Mouse (Mus musculus) Muller cell, postnatal 12 days (primary cell): ENCODE data around the gene Serpina3i.
"Not testable (repeated sequence)": the region's sequence is repeated elsewhere in the genome, so short reads cannot be mapped to it uniquely, and the experiment has no call there.

Source experiments
- DNase-seq: peaks from one replicate; pipeline ENCODE4 v3.0.0-alpha.2; 2015; ENCODE audit errors: inconsistent ontology term

Gene Serpina3i

DNA sequence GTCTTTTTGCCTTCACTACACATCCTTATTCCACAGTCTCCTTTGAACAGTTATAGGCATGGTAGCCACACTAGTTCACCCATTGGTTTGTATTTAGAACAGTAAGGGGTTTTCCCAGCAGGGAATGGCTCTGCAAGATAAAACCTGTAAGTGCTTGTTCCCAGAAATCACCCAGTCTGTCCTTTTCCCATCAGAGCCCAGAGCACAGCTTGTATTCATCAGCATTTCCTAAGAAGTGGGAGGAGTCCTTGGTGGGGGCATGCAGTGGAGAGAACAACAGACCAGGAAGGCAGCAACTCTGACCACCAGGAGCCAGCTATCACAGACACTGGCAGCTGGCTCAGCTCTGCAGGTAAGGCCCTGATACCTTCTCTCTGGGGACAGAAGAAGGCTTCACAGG lies at the start of gene Serpina3i:
TSS of gene Serpina3i (plus strand) at position 260 of the 400 bp plus-strand sequence.
- DNase-seq, result no peak

DNA sequence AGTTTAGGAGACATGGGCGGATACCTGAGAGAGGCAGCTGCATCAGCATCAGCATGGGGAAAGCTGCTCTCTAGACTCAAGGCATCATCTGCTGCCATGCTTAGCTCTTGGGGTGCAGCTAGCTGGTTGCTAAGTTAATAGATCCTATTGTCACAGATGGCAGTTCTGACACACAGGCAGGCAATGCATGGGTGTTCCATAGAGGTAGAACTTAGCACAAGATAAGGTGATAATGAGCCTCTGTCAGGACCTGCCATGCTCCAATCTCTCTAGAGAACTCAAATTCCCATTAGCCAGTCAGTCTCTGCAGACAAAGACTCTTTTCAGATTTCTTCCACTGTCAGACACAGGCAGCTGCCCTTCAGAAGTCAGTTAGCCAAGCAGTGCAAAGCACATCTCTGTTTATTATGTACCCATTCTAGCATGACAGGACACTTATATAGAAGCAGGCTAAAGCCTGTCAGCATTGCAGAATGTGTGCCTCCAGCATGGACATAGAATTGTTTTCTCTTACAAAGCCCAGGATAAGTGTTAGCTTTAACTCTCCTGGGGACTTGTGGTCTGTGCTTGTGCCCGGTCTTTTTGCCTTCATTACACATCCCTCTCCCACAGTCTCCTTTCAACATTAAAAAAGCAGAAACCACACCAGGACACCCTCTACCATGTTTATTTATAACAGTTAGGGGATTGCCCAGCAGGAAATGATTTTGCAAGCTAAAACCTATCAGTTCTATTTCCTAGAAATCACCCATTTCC lies 49.1 kb upstream of the Serpina3i start:
- no peak for DNase-seq

DNA sequence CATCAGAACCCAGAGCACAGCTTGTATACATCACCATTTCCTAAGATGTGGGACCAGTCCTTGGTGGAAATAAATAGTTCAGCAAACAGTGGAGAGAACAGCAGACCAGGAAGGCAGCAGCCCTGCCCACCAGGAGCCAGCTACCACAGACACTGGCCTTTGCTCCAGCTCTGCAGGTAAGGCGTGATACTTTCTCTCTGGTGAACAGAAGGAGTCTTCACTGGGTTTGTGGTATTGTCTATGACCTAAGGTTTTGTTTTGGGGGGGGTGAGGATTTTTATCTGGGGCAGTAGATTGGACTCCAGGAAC lies 48.5 kb upstream of the Serpina3i start, which contains the start of gene Serpina3f:
TSS of gene Serpina3f (plus strand) at position 100 of the 309 bp plus-strand sequence.
- no peak for DNase-seq

DNA sequence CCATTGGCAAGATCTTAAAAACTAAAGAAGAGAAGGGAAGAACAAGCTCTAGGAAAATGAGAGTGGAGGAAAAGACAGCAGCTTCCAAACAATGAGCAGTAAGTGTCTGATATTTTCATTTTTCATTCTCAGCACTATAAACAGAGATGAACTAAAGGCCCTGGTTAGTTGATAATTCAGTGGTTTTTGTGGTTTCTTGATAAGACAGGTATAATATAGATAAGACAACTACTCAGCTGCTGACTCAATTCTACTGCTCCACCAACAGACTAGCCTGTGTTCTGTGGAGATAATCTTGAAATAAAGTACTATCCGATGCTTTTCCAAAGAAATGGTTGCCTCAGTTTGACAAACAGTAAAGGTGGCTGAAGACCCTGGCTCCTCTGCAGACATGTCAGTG lies 47.7 kb upstream of the Serpina3i start:
- no peak for DNase-seq

DNA sequence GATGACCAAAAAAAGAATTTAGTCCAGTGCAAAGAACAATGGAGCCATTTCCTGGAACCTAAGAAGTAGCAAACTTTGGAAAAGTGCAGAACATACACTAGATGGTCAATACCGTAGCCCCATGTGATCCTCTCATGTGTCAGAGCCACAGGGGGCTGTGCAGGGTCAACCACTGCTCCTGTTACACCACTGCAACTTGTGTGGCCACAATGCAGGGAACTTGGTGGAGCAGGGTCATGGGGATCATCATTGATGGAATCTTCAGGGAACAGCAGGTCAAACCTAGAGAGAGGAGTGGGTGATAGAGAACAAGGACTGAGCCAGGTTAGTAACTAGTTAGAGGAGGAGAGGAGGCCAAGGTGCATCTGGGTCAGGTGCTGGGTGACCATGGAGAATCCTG lies 41.3 kb upstream of the Serpina3i start:
- DNase-seq, result no peak

DNA sequence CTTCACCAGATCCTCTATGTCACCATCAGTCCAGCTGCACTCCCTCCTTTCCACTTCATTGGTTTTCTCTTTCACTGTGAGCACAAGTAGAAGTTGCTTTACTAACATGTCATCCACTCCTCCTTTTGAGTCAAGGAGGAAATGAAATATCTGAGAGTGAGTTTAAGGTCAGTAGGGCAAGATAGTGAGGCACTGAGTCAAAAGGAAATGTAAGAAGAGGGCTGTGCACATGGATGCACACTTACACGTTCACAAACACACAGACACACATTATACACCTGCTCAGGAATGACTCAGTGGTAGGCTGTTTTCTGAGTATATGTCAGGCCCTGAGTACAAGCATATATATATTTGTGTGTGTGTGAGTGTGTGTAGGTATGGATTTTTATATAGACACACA lies 39.2 kb upstream of the Serpina3i start:
- DNase-seq, result no peak

DNA sequence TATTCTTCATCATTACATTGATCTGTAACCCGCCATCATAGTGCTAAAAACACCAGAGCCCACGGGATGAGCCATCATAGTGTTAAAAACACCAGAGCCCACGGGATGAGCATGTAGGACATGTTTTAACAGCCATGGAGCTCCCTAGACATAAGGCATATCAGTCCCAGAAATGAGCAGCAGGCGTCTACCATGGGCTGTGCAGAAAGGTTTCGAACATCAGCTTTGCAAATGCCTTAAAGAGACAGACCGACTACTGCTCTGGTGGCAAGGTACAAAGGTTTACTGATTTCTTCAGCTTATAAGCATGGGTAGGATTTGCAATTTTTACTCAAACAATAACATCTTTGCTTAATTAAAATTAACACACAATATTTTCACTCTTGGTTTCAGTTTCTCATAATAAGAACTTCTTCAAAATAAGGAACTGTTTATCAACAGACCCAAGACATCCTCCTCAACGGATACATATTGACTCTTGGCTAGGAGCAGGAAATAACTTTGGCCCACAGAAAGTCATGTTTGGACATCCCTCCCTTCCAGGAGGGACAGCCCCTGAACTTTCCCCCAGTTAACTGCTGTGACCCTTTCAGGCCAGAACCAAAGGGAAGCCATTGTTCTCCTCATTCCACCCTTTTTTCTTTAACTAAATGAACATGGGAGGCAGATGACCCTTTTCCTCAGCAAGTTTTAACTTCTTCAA lies 38.2 kb upstream of the Serpina3i start:
- DNase-seq, result no peak

DNA sequence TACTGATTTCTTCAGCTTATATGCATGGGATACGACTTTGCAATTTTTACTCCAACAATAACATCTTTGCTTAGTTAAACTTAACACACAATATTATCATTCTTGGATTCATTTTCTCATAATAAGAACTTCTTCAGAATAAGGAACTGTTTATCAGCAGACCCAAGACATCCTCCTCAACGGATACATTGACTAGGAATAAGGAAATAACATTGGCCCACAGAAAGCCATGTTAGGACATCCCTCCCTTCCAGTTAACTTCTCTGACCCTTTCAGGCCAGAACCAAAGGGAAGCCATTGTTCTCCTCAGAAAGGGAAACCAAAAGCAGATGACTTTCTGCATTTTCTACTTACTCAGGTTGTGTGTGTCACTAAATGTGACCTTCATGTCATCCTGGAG lies 32.2 kb upstream of the Serpina3i start:
- DNase-seq, result no peak

DNA sequence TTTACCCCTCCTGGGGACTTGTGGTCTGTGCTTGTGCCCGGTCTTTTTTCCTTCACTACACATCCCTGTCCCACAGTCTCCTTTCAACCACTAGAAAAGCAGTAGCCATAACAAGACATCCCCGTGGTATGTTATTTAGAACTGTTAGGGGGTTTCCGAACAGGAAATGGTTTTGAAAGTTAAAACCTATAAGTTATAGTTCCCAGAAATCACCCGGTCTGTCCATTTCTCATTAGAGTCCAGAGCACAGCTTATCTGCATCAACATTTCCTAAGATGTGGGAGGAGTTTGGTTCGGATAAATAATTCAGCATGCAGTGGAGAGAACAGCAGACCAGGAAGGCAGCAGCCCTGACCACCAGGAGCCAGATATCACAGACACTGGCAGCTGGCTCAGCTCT lies 27.0 kb upstream of the Serpina3i start, which contains the start of gene Serpina3g:
TSS of gene Serpina3g (plus strand) at position 331 of the 400 bp plus-strand sequence.
- DNase-seq, result no peak

DNA sequence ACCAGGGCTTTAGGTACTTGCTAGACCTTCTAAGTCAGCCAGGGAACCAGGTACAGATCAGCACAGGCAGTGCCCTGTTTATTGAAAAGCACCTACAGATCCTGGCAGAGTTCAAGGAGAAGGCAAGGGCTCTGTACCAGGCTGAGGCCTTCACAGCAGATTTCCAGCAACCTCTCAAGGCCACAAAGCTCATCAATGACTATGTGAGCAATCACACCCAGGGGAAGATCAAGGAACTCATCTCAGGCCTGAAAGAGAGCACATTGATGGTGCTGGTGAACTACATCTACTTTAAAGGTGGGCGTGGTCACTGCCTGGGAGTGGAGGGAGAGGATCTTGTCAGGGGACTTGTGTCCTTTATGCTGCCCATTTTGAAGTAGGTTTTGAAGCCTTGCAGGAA lies 24.9 kb upstream of the Serpina3i start:
- DNase-seq, result not testable (repeated sequence)

DNA sequence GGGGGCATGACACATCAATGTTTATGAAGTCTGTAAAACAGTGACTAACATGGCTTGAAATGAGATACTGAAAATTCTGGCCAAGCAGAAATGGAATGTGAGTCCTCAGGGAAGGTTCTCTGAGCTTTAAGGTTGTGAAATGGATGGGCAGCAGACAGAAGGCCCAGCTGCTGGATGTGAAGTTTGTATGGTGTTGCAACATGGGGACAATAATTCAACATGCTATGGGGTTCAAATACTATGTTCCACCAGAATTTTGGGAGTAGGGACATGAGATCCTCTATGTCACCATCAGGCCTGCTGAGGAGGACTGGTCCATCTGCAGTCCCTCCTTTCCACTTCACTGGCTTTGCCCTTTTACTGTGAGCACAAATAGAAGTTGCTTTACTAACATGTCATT lies 19.6 kb upstream of the Serpina3i start:
- no peak for DNase-seq

DNA sequence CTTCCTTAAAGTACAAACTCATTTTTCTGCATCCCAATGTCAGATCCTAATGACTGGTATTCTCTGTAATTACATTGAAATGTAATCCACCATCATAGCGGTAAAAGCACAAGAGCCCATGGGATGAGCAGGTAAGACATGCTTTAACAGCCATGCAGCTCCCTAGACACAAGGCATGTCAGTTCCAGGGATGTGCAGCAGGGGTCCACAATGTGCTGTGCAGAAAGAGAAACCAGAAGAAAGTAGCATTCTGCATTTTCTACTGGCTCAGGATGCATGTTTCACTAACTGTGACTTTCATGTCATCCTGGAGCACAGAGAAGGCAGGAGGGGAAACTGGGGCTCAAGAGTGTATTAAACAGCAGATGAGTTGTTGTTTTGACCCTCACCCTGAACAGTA lies 17.8 kb upstream of the Serpina3i start:
- DNase-seq, result no peak

DNA sequence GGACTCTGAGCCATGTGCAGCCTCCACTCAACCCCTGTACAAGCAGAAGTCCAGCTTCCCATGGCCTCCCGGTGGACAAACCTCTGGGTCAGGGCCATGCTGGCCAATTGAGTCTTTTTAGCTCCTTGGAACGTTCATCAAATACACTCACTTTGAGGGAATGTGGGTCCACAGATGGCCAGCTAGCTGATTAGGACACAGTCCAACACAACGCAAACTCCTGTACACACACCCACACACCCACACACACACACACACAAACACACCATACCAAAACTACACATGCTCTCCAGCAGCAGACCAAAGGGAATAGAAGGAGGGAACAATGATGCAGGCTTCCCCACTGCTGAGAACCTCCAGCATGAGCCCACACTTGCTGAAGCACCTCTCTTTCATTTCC lies 17.3 kb upstream of the Serpina3i start:
- peak; percentile 67 for DNase-seq

DNA sequence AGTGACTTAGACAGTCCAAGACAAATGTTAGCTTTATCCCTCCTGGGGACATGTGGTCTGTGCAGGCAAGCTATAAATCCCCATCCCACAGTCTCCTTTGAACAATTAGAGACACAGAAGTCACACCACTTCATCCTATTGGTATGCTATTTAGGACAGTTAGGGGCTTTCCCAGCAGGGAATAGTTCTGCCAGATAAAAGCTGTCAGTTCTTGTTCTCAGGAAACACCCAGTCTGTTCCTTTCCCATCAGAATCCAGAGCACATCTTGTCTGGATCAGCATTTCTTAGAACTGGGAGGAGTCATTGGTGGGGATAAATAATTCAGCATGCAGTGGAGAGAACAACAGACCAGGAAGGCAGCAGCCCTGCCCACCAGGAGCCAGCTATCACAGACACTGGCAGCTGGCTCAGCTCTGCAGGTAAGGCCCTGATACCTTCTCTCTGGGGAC lies 15.3 kb upstream of the Serpina3i start:
- DNase-seq, result peak; percentile 84

DNA sequence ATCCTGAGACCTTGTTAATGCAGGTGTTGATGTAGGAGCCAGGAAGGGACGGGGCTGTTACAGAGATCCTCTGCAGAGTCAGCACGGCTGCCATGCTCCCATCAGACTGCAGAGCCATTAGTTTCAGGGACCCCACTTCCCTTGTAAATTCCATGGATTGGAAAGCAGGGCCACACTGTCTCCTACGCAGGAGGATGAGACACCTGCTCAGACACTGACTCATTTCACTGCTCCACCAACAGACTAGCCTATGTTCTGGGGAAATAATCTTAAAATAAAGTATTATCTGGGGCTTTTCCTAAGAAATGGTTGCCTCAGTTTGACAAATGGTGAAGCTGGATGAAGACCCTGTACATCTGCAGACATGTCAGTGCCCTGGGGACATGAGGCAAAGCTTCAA lies 14.7 kb upstream of the Serpina3i start:
- no peak for DNase-seq

DNA sequence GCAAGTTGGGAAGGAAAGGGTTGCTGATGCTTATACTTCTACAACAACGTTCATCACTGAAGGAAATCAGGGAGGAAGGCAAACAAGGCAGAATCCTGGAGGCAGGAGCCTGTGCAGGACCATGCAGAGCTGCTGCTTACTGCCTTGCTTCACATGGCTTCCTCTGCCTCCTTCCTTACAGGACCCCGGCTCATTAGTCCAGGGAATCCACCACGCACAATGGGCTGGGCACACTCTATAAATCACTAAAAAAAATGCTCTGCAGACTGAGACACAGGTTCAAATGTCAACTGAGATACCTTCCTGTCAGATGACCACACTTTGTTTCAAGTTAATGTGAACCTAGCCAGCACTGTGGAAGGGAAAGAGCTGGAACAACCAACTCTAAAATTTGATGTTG lies 1.9 kb upstream of the Serpina3i start:
- DNase-seq, result no peak

DNA sequence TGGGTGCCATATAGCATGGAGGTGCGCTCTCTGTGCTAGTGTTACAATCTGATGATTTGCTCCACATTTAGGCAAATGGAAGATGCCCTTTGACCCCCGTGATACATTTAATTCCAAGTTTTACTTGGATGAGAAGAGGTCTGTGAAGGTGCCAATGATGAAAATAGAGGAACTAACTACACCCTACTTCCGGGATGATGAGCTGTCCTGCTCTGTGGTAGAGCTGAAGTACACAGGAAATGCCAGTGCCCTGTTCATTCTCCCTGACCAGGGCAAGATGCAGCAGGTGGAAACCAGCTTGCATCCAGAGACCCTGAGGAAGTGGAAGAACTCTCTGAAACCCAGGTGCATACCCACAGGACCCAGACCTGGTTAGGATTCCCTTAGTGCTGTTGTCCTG lies 3.5 kb downstream of the Serpina3i start:
- no peak for DNase-seq

DNA sequence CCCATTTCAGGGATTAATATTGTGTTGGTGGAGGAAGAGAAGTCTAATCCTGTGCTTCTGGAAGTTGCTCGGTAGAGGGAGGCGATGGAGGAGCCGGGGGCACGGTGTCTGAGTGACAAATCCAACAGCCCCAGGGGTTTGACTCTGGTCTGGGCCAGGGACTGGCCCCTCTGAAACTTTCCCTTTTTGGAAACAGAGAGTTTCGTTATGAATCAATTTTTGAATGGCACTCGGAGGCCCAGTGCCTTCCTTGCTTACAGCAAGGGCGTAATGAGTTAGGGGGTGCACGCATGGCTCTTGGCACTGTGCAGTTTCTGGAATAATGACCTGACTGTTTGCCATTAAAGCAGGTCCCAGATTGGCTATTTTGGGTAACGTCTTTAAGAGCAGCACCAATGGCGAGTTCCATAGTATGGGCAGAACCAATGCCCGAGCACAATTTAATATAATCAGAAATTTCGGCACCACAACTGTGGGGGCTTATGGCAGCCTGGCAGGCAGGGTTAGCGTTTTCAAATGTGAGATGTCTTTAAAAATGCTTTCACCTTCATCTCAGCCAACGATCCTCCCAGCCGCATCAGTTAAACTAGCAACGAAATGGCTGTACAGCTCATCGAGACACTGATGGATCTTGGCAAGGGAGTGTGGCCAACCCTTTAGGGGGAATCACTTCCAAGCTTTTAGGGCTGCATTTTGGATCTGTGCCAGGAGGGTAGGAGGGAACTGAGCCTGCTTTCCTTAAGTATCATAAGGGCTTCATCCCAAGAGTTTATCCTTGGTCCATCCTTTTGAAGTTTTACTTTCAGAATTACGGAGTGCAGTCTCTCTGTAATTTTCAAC lies 15.5 kb downstream of the Serpina3i start:
- DNase-seq, result no peak

DNA sequence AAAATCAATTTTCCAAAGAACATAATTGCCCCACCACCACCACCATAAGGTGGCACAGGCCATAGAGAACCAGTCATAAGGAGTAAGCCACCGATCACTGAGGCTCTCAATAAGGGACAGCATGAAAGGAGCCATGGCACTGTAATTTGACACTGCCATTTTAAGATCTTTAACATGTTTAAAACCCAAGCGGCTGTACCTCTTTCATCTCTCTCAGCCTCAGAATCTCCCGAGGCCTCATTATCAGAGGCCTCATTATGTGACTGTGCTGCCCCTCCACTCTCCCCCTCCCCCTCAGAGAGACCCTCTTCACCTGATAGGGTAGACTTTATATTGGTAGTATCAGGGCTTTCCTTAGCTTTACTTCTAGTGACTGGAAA lies 16.1 kb downstream of the Serpina3i start:
- no peak for DNase-seq

DNA sequence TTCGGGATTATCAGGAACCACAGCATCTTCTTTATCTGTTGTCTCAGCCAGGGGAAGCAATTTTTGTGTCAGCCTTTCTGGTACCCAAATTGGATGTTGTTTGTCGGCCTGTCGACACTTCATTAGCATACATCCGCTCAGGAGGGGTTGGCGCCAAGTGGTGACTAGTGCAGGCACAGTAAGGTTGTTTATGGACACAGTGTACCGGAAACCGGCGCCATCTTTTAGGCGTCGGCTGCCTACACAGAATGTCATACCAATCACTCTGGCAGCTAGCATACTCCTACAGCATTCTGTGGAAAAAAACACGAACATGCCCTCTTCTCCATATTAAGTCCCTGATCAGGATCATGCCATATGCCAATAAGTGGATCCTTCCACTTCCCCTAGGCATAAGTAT lies 20.5 kb downstream of the Serpina3i start:
- no peak for DNase-seq

DNA sequence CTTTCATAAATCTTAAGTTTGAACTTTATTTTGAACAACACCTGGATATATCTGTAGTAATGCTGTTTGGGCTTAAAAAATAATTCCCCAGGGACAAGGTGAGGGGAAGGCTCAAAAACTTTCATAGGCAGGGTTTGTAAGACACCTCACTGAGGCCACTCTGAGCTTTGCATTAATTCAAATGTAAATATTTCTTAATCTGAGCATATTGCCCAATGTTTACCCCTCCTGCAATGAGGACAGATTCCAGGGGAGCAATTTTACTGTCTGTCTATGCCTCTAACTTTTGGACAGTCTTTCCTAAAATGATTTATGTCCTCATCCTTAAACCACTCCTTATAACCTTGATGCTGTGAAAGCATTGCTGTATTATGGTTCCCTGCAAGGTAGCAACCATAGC lies 25.4 kb downstream of the Serpina3i start:
- DNase-seq, result no peak

DNA sequence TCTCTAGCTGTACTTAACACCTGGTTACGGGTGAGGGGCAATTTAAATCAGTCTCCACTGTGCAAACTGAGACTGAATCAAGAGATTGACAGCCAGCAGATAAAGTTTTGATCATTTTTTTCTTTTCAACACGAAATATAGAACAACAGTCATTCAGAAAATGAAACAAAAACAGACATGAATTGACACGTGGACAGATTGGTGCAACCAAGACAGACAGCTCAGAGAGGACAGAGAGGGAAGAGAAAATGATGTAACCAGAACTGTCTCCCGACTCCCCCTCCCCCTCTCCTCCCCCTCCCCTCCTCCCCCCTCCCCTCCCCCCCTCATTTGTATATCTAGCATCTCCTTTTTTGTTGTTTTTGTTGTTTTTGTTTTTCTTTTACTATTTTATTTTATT lies 26.9 kb downstream of the Serpina3i start:
- DNase-seq, result no peak
